In the genomic region with DNA sequence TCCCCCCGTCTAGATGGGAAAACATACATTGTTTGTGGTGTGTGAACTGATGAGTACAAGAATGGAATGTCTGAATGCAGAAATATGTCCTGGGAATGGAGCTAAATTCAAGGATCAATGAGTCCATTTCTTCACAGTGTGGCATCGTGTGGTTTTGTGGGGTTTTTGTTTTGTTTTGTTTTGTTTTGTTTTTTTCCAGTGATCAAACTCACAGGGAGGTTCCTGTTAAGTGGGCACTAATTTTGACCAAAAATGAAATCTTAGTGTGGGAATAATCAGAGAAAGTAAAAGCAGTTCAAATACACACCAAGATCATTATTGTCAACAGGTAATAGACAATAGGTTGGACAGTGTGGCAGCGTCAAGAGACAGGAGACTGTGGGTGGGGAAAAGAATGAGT, we compare ENCODE assay signal across 26 mouse cellular contexts.
A peak's percentile ranks its signal among the peaks of the same experiment; 100 is the strongest.
DNase-seq lines count a peak whose midpoint lies in the region; ATAC-seq and TF ChIP-seq lines count a peak whose summit lies in the region.
"Had no signal": no experiment of that assay in that cellular context is flagged by ENCODE, and none has a peak within 500 bp of the region (broad histone marks: within the 10 kb centered on the region; RNA-seq: fewer than 3 reads in every experiment).

No protein-coding gene starts in this region.

- peaks cover 80% of the 10 kb centered on the region for H3K4me1 ChIP-seq in megakaryocyte, embryonic 14.5 days
- H3K4me1 ChIP-seq in CH12.LX (ENCODE audit: control insufficient read depth in 1 of 2, insufficient read depth in 2 of 2) = peaks cover 7 to 71% of the 10 kb centered on the region in 2 experiments; a peak in 3 of 4 replicates
- peaks cover 48% of the 10 kb centered on the region for H3K4me1 ChIP-seq in liver, embryonic 15.5 days (replicated peaks)
- H3K4me1 ChIP-seq: embryonic facial prominence, embryonic 15.5 days had no signal

- no peak for TF ChIP-seq POLR2A in CH12.LX (IDR thresholded peaks at IDR 0.05; ENCODE audit: low read depth, low read length)

- ATAC-seq in megakaryocyte, adult 5-6 weeks (ENCODE audit: poor library complexity, severe bottlenecking) = no peak
- ATAC-seq in liver, embryonic 15.5 days (ENCODE audit: insufficient read depth) = no peak
- ATAC-seq: Patski had no signal

- no peaks in the 10 kb centered on the region; the same call in 1 of the 2 replicates for H3K79me2 ChIP-seq in CH12.LX (replicated peaks; ENCODE audit: control insufficient read depth, extremely low read depth, insufficient read depth, poor library complexity, severe bottlenecking)

- H3K9ac ChIP-seq in CH12.LX (ENCODE audit: insufficient read depth, low read depth) = peak overlapping the region; percentile 76
- peak overlapping the region; percentile 28 for H3K9ac ChIP-seq in liver, embryonic 15.5 days
- H3K9ac ChIP-seq: embryonic facial prominence, embryonic 15.5 days; hindbrain, embryonic 14.5 days; kidney, embryonic 15.5 days; lung, embryonic 14.5 days had no signal

- H3K4me3 ChIP-seq in megakaryocyte, embryonic 14.5 days (replicated peaks) = peak overlapping the region; percentile 95
- peak overlapping the region; percentile 59 to 69 (median 69) for H3K4me3 ChIP-seq in CH12.LX (replicated peaks in 1 of 3; ENCODE audit: low read depth in 2 of 3, low read length in 2 of 3, poor library complexity in 1 of 3)
- H3K4me3 ChIP-seq in liver, embryonic 15.5 days (replicated peaks) = peak overlapping the region; percentile 42
- H3K4me3 ChIP-seq: embryonic facial prominence, embryonic 10.5 days; embryonic facial prominence, embryonic 15.5 days; kidney, embryonic 15.5 days; layer of hippocampus, adult 2 months had no signal

- 28% methylated on average over 3 of the region's 3 CpGs for WGBS in liver, embryonic 15.5 days (ENCODE audit: insufficient replicate concordance)

- DNase-seq in CH12.LX (ENCODE audit: extremely low read depth) = no peak
- peak; percentile 66 for DNase-seq in induced T-regulatory cell, adult 2 months (ENCODE audit: low read depth)
- DNase-seq in urinary bladder, postnatal 4 days (ENCODE audit: low spot score in 2 of 2) = no peak
- DNase-seq in embryo, embryonic 10.5 days (ENCODE audit: low spot score) = no peak
- DNase-seq in neural tube, embryonic 10.5 days (ENCODE audit: extremely low spot score, low spot score) = no peak
- DNase-seq: adrenal gland, postnatal 10 days; cerebellum, adult 11-12 months; cerebellum, adult 9-11 months; gastrocnemius, postnatal 25 days; left cerebral cortex, postnatal 4 days; lung, embryonic 14.5 days; lung, postnatal 14 days; thymus, adult 18-20 months had no signal

- dilution Hi-C loops in CH12.LX (cut with MboI; ENCODE audit: extremely low pct_ligation_motif_present, extremely low pct_unique_long_range_greater_than_20kb, low sequenced_read_pairs) = no loop called here

- H3K36me3 ChIP-seq in megakaryocyte, embryonic 14.5 days (replicated peaks; ENCODE audit: low read length) = peaks cover 49% of the 10 kb centered on the region
- peaks cover 9 to 28% of the 10 kb centered on the region in 2 experiments for H3K36me3 ChIP-seq in CH12.LX (replicated peaks in 1 of 2; ENCODE audit: control insufficient read depth in 1 of 2, insufficient read depth in 1 of 2, low read length in 1 of 2)
- H3K36me3 ChIP-seq in liver, embryonic 15.5 days (replicated peaks) = no peaks in the 10 kb centered on the region
- H3K36me3 ChIP-seq: embryonic facial prominence, embryonic 10.5 days; embryonic facial prominence, embryonic 15.5 days; G1E; kidney, embryonic 15.5 days had no signal

- H3K9me3 ChIP-seq in megakaryocyte, embryonic 14.5 days = no peaks in the 10 kb centered on the region
- peaks cover 8% of the 10 kb centered on the region for H3K9me3 ChIP-seq in CH12.LX (replicated peaks; ENCODE audit: low read length)
- no peaks in the 10 kb centered on the region for H3K9me3 ChIP-seq in liver, embryonic 15.5 days (replicated peaks)
- H3K9me3 ChIP-seq: embryonic facial prominence, embryonic 10.5 days; embryonic facial prominence, embryonic 15.5 days; G1E; kidney, embryonic 15.5 days had no signal

- TF ChIP-seq CTCF in CH12.LX (conservative IDR thresholded peaks at IDR 0.05 in 1 of 2, IDR thresholded peaks at IDR 0.05 in 1 of 2; ENCODE audit: low read depth in 2 of 2, low read length in 2 of 2) = no peak

- H3K27me3 ChIP-seq in megakaryocyte, embryonic 14.5 days (replicated peaks) = no peaks in the 10 kb centered on the region
- H3K27me3 ChIP-seq in CH12.LX (replicated peaks) = no peaks in the 10 kb centered on the region
- H3K27me3 ChIP-seq in liver, embryonic 15.5 days = no peaks in the 10 kb centered on the region
- H3K27me3 ChIP-seq: embryonic facial prominence, embryonic 15.5 days; kidney, embryonic 15.5 days; Patski had no signal

- peak overlapping the region; percentile 8; the same call in 1 of the 2 replicates for H3K27ac ChIP-seq in CH12.LX (ENCODE audit: insufficient read depth, low read depth)
- H3K27ac ChIP-seq in liver, embryonic 15.5 days (replicated peaks) = peak overlapping the region; percentile 43; the same call in 1 of the 2 replicates
- H3K27ac ChIP-seq: embryonic facial prominence, embryonic 10.5 days; embryonic facial prominence, embryonic 15.5 days; hindbrain, embryonic 14.5 days; kidney, embryonic 15.5 days; layer of hippocampus, adult 2 months; stomach, postnatal 0 days had no signal

- TF ChIP-seq RAD21 in CH12.LX (IDR thresholded peaks at IDR 0.05; ENCODE audit: low read depth, low read length) = no peak

- peak overlapping the region; percentile 90 for H3K4me2 ChIP-seq in CH12.LX (ENCODE audit: insufficient read depth, low read depth, poor library complexity, severe bottlenecking)
- H3K4me2 ChIP-seq in liver, embryonic 15.5 days = peak overlapping the region; percentile 66
- H3K4me2 ChIP-seq: embryonic facial prominence, embryonic 15.5 days; heart, embryonic 11.5 days; hindbrain, embryonic 14.5 days; kidney, embryonic 15.5 days; lung, embryonic 14.5 days; midbrain, embryonic 11.5 days had no signal

- TF ChIP-seq EP300 in CH12.LX (IDR thresholded peaks at IDR 0.05; ENCODE audit: low read length) = no peak

- in situ Hi-C loops in CH12.LX (cut with MboI; ENCODE audit: low pct_ligation_motif_present, low pct_unique_long_range_greater_than_20kb, low sequenced_read_pairs) = no loop called here

TF ChIP-seq in CH12.LX, 34 proteins besides CTCF, POLR2A, EP300 and RAD21:
- TF ChIP-seq JUND (conservative IDR thresholded peaks at IDR 0.05; ENCODE audit: low read depth, low read length) (no peak), POLR2AphosphoS2 (IDR thresholded peaks at IDR 0.05; ENCODE audit: low read depth, low read length) (no peak), TCF12 (IDR thresholded peaks at IDR 0.05; ENCODE audit: low read depth, low read length) (no peak), BHLHE40 (IDR thresholded peaks at IDR 0.05; ENCODE audit: low read depth, low read length) (no peak), MEF2A (IDR thresholded peaks at IDR 0.05; ENCODE audit: borderline replicate concordance, low read depth, low read length) (no peak), ZNF384 (IDR thresholded peaks at IDR 0.05; ENCODE audit: low read depth, low read length) (no peak), RCOR1 (conservative IDR thresholded peaks at IDR 0.05; ENCODE audit: low read depth, low read length) (no peak), ZMIZ1 (IDR thresholded peaks at IDR 0.05; ENCODE audit: low read depth, low read length) (no peak), SMC3 (IDR thresholded peaks at IDR 0.05; ENCODE audit: low read depth, low read length) (no peak), ZC3H11A (IDR thresholded peaks at IDR 0.05; ENCODE audit: low read depth, low read length) (no peak), JUN (IDR thresholded peaks at IDR 0.05; ENCODE audit: insufficient read depth, low read depth, low read length) (no peak), PAX5 (IDR thresholded peaks at IDR 0.05; ENCODE audit: low read length) (no peak), HCFC1 (IDR thresholded peaks at IDR 0.05; ENCODE audit: low read depth, low read length) (no peak), CHD1 (IDR thresholded peaks at IDR 0.05; ENCODE audit: low read depth, low read length) (no peak), NELFE (IDR thresholded peaks at IDR 0.05; ENCODE audit: low read depth, low read length) (no peak)

Comparison
In these comparisons a context has a peak if more than half of its experiments do, and no peak if none do; other contexts are left out.
1. H3K4me3 ChIP-seq: peak in every context shown above with its lines; median percentile 95 in megakaryocyte, embryonic 14.5 days; 69 in CH12.LX; 42 in liver, embryonic 15.5 days.